Comparison of ENCODE assay signal across 20 mouse cellular contexts in genomic region chr8:8486866-8487265, GRCm38 (mm10).
DNase-seq lines count a peak whose midpoint lies in the region; TF ChIP-seq lines count a peak whose summit lies in the region.
"Had no signal": no experiment of that assay in that cellular context is flagged by ENCODE, and none has a peak within 500 bp of the region (broad histone marks: within the 10 kb centered on the region; RNA-seq: fewer than 3 reads in every experiment).

No protein-coding gene starts in this region.

- peaks cover 86% of the 10 kb centered on the region for H3K4me1 ChIP-seq in midbrain, embryonic 10.5 days

- no peak overlapping the region for H3K27ac ChIP-seq in layer of hippocampus, adult 2 months
- H3K27ac ChIP-seq in midbrain, embryonic 10.5 days (replicated peaks): no peak overlapping the region
- H3K27ac ChIP-seq: forebrain, embryonic 12.5 days; neural tube, embryonic 12.5 days had no signal

- H3K4me3 ChIP-seq in layer of hippocampus, adult 2 months: no peak overlapping the region
- no peak overlapping the region for H3K4me3 ChIP-seq in midbrain, embryonic 10.5 days
- H3K4me3 ChIP-seq: forebrain, embryonic 12.5 days; heart, embryonic 10.5 days; megakaryocyte, embryonic 14.5 days; neural tube, embryonic 12.5 days had no signal

- no peaks in the 10 kb centered on the region for H3K9me3 ChIP-seq in midbrain, embryonic 10.5 days (replicated peaks)
- H3K9me3 ChIP-seq: forebrain, embryonic 12.5 days; heart, embryonic 10.5 days; megakaryocyte, embryonic 14.5 days; neural tube, embryonic 12.5 days had no signal

- H3K27me3 ChIP-seq in midbrain, embryonic 10.5 days (ENCODE audit: low read depth, poor library complexity, severe bottlenecking): peaks cover 79% of the 10 kb centered on the region
- H3K27me3 ChIP-seq: CH12.LX; neural tube, embryonic 12.5 days had no signal

- H3K36me3 ChIP-seq in midbrain, embryonic 10.5 days: no peaks in the 10 kb centered on the region
- H3K36me3 ChIP-seq: forebrain, embryonic 12.5 days; heart, embryonic 10.5 days; neural tube, embryonic 12.5 days had no signal

- 90% methylated on average over 3 of the region's 3 CpGs for WGBS in midbrain, embryonic 10.5 days

- DNase-seq in frontal cortex, postnatal 36 days (ENCODE audit: low spot score in 2 of 2): peak; percentile 31 to 36
- DNase-seq in frontal cortex, postnatal 25 days (ENCODE audit: low spot score in 2 of 2): no peak
- DNase-seq in right cerebral cortex, adult 18-20 months: peak; percentile 41
- no peak for DNase-seq in right cerebral cortex, postnatal 4 days
- DNase-seq in layer of hippocampus, adult 2 months (ENCODE audit: low spot score in 2 of 2): peak; percentile 33 to 61
- DNase-seq in telencephalon, adult 2 months (ENCODE audit: low read depth, low spot score): peak; percentile 68
- no peak for DNase-seq in midbrain, embryonic 10.5 days (ENCODE audit: low spot score)
- DNase-seq: adrenal gland, adult 8-10 months; gastrocnemius, postnatal 25 days; kidney, adult 18-20 months; kidney, postnatal 25 days; liver; liver, postnatal 0 days; lung, postnatal 14 days; thymus, postnatal 4 days had no signal

- no peak for TF ChIP-seq CTCF in layer of hippocampus, adult 2 months (conservative IDR thresholded peaks at IDR 0.05)

Comparison
In these comparisons a context has a peak if more than half of its experiments do, and no peak if none do; other contexts are left out.
1. DNase-seq: peak in frontal cortex, postnatal 36 days (2 of 2), right cerebral cortex, adult 18-20 months (single experiment), layer of hippocampus, adult 2 months (2 of 2) and telencephalon, adult 2 months (single experiment); none in frontal cortex, postnatal 25 days (0 of 2), right cerebral cortex, postnatal 4 days (single experiment) and midbrain, embryonic 10.5 days (single experiment).